Mouse (Mus musculus) left cerebral cortex, postnatal 10 days (tissue): ENCODE measurements around the gene Cyp2a5. TPM values are rescaled to one million over a fixed set of nuclear protein-coding genes. Genes with fewer than 3 reads are reported as not detected.
"Not testable (repeated sequence)": the region's sequence is repeated elsewhere in the genome, so short reads cannot be mapped to it uniquely, and the experiment has no call there.

ENCODE experiments used
- DNase-seq, 2 experiments: peaks; one replicate each; pipeline ENCODE4 v3.0.0; 2021 to 2022; ENCODE audit warnings: low spot score in 2 of 2, mixed read lengths in 1 of 2; ENCODE audit errors: extremely low spot score in 1 of 2
- intact Hi-C: fragments of 180-260 bp; cut with DNase I; formaldehyde crosslinking; loops from one replicate; pipeline ENCODE4 v1.15.1; 2025
- total RNA-seq, 2 experiments: library from RNA; stranded (reverse); gene quantifications; 2 replicates each; pipeline ENCODE4 v1.2.3; 2021

The Cyp2a5 gene
- not detected for total RNA-seq

- intact Hi-C loops, DNase-seq: not testable (repeated sequence)
These were observed at the start of gene Cyp2a5 for GRCm38 (mm10) chr7:26835059-26835458. Cyp2a5 (plus strand) TSS chr7:26835305.

- intact Hi-C loops, result loop anchor here (10.0 kb wide), 1 partner anchor 349 kb away; no protein-coding TSS in a partner anchor
- not testable (repeated sequence) for DNase-seq
These were observed 49.1 kb upstream of the Cyp2a5 start for GRCm38 (mm10) chr7:26786013-26786412.

- no peak for DNase-seq
- intact Hi-C loops, result loop anchor here (10.0 kb wide), 1 partner anchor 345 kb away; no protein-coding TSS in a partner anchor
These were observed 45.1 kb upstream of the Cyp2a5 start for GRCm38 (mm10) chr7:26789984-26790383.

- no peak for DNase-seq
These were observed 35.0 kb upstream of the Cyp2a5 start for GRCm38 (mm10) chr7:26800104-26800503.

GRCm38 (mm10) chr7:26800996-26801395, 34.1 kb upstream of the Cyp2a5 start:
- DNase-seq, result no peak
- intact Hi-C loops, result no loop called here

More at GRCm38 (mm10) chr7:26800104-26800503, 35.0 kb upstream of the Cyp2a5 start:
- intact Hi-C loops, result no loop called here

GRCm38 (mm10) chr7:26808592-26808991, 26.5 kb upstream of the Cyp2a5 start, which contains the start of gene Cyp2g1:
Cyp2g1 (plus strand) TSS chr7:26808892.
- intact Hi-C loops, result no loop called here

GRCm38 (mm10) chr7:26831556-26832292, 3.4 kb upstream of the Cyp2a5 start:
- DNase-seq, intact Hi-C loops: not testable (repeated sequence)

More at GRCm38 (mm10) chr7:26808592-26808991, 26.5 kb upstream of the Cyp2a5 start, which contains the start of gene Cyp2g1:
- DNase-seq, result no peak

- intact Hi-C loops, DNase-seq: not testable (repeated sequence)
These were observed 2.4 kb upstream of the Cyp2a5 start for GRCm38 (mm10) chr7:26832668-26833067.

GRCm38 (mm10) chr7:26843400-26843799, 8.3 kb downstream of the Cyp2a5 start:
- DNase-seq, intact Hi-C loops: not testable (repeated sequence)

- DNase-seq, intact Hi-C loops: not testable (repeated sequence)
These were observed 15.0 kb downstream of the Cyp2a5 start for GRCm38 (mm10) chr7:26850063-26850462.

- intact Hi-C loops, DNase-seq: not testable (repeated sequence)
These were observed 43.5 kb downstream of the Cyp2a5 start for GRCm38 (mm10) chr7:26878581-26878980.

GRCm38 (mm10) chr7:26880600-26880999, 45.5 kb downstream of the Cyp2a5 start:
- DNase-seq, intact Hi-C loops: not testable (repeated sequence)

Other genes with a start within 250 kb of the Cyp2a5 start
- gene Vmn1r185, start 216.8 kb upstream of the Cyp2a5 start, total RNA-seq, result not detected
- gene Cyp2b23, start 148.9 kb upstream of the Cyp2a5 start, total RNA-seq, result not detected
- gene Cyp2b19, start 78.2 kb upstream of the Cyp2a5 start, total RNA-seq, result not detected
- not detected for gene Cyp2g1, start 26.4 kb upstream of the Cyp2a5 start, total RNA-seq
- not detected for gene Cyp2a22, start 104.1 kb downstream of the Cyp2a5 start, total RNA-seq
- not detected for gene Cyp2a12, start 193.8 kb downstream of the Cyp2a5 start, total RNA-seq